Mouse (Mus musculus) MEL (cell line): ENCODE measurements around the gene Foxo6.

Source experiments
- BHLHE40 ChIP-seq: IDR thresholded peaks from 2 replicates; pipeline ENCODE4 v1.6.1; 2012; ENCODE audit warnings: low read depth, mild to moderate bottlenecking, inconsistent platforms, low read length, improper control_type of control experiment, borderline replicate concordance
- CTCF ChIP-seq, 3 experiments: IDR thresholded peaks in 2 of 3; conservative IDR thresholded peaks in 1 of 3; 2 replicates each; pipeline ENCODE4 v1.5.1; 2011 to 2012; ENCODE audit warnings: low read length in 3 of 3, low read depth in 2 of 3, mild to moderate bottlenecking in 2 of 3, improper control_type of control experiment in 1 of 3, inconsistent platforms in 1 of 3, mixed read lengths in 1 of 3, moderate library complexity in 1 of 3; ENCODE audit not compliant: control insufficient read depth in 1 of 3, insufficient read depth in 1 of 3, poor library complexity in 1 of 3, severe bottlenecking in 1 of 3
- EP300 ChIP-seq, 2 experiments: IDR thresholded peaks; 2 replicates each; pipeline ENCODE4 v1.6.1; 2011; ENCODE audit warnings: improper control_type of control experiment in 2 of 2, low read length in 2 of 2, low read depth in 1 of 2, mild to moderate bottlenecking in 1 of 2
- ETS1 ChIP-seq: IDR thresholded peaks from 2 replicates; pipeline ENCODE4 v1.6.1; 2012; ENCODE audit warnings: low read depth, mild to moderate bottlenecking, inconsistent platforms, low read length, improper control_type of control experiment, moderate library complexity
- GABPA ChIP-seq: IDR thresholded peaks from 2 replicates; pipeline ENCODE4 v1.6.1; 2012; ENCODE audit warnings: low read depth, mild to moderate bottlenecking, inconsistent platforms, low read length, improper control_type of control experiment, moderate library complexity
- GATA1 ChIP-seq: IDR thresholded peaks from 2 replicates; pipeline ENCODE4 v1.6.1; 2011; ENCODE audit warnings: low read depth, low read length, improper control_type of control experiment
- JUND ChIP-seq: IDR thresholded peaks from 2 replicates; pipeline ENCODE4 v1.6.1; 2011; ENCODE audit warnings: low read depth, mild to moderate bottlenecking, improper control_type of control experiment, low read length
- MAX ChIP-seq: IDR thresholded peaks from 2 replicates; pipeline ENCODE4 v1.6.1; 2011; ENCODE audit warnings: low read length, improper control_type of control experiment
- MAZ ChIP-seq: IDR thresholded peaks from 2 replicates; pipeline ENCODE4 v1.6.1; 2012; ENCODE audit warnings: low read depth, mild to moderate bottlenecking, inconsistent platforms, low read length, improper control_type of control experiment
- POLR2A ChIP-seq, 2 experiments: IDR thresholded peaks; 2 replicates each; pipeline ENCODE4 v1.6.1; 2011 to 2012; ENCODE audit warnings: low read length in 2 of 2, mild to moderate bottlenecking in 2 of 2, control low read depth in 1 of 2, improper control_type of control experiment in 1 of 2, low read depth in 1 of 2, moderate library complexity in 1 of 2; ENCODE audit not compliant: control insufficient read depth in 1 of 2, insufficient read depth in 1 of 2, poor library complexity in 1 of 2
- POLR2AphosphoS2 ChIP-seq: IDR thresholded peaks from 2 replicates; pipeline ENCODE4 v1.6.1; 2011; ENCODE audit warnings: low read length, improper control_type of control experiment
- POLR2AphosphoS5 ChIP-seq: IDR thresholded peaks from 2 replicates; pipeline ENCODE4 v1.6.1; 2012; ENCODE audit warnings: low read depth, borderline replicate concordance, mild to moderate bottlenecking, inconsistent platforms, low read length, moderate library complexity, mixed read lengths
- ZKSCAN1 ChIP-seq: IDR thresholded peaks from 2 replicates; pipeline ENCODE4 v1.6.1; 2012; ENCODE audit warnings: low read depth, mild to moderate bottlenecking, inconsistent platforms, low read length, improper control_type of control experiment, moderate library complexity

DNA sequence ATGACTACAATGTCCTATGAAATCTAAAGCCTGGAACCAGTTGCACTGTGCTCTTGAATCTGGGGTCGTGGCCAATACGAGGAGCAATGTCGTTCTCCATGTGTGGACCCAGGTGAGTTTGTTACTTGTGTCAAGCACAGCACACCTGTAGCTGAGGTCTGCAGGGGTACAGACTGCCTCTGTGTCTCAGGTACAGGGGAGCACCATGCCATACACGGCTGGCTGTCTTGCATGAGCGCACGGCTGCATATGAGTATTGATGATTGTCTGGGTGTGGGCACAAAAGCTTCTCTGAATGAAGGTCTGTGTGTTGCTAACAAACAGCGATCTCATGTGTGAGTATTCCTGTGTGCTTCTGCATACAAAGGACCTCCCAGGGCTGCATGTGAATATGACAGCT lies 44.8 kb upstream of the Foxo6 start:
- TF ChIP-seq JUND (no peak), CTCF (IDR thresholded peaks at IDR 0.05 in 2 of 3, conservative IDR thresholded peaks at IDR 0.05 in 1 of 3; ENCODE audit: control insufficient read depth in 1 of 3, insufficient read depth in 1 of 3, low read depth in 2 of 3, low read length in 3 of 3, poor library complexity in 1 of 3, severe bottlenecking in 1 of 3) (no peak), POLR2A (IDR thresholded peaks at IDR 0.05; ENCODE audit: control insufficient read depth in 1 of 2, insufficient read depth in 1 of 2, low read depth in 1 of 2, low read length in 2 of 2, poor library complexity in 1 of 2) (no peak), EP300 (IDR thresholded peaks at IDR 0.05; ENCODE audit: low read depth in 1 of 2, low read length in 2 of 2) (no peak), MAZ (no peak), POLR2AphosphoS2 (no peak), BHLHE40 (no peak), ZKSCAN1 (no peak), GABPA (no peak), MAX (no peak), ETS1 (no peak), POLR2AphosphoS5 (no peak), GATA1 (no peak)
